Mouse (Mus musculus) heart, embryonic 15.5 days (tissue): ENCODE data around the gene Meioc. TPM values are rescaled to one million over a fixed set of nuclear protein-coding genes. Genes with fewer than 3 reads are reported as not detected.

Experiments
- ATAC-seq: fragments of 200-750 bp; cut with Nextera tagmentation; replicated peaks from 2 replicates; pipeline ENCODE4 v1.8.0; 2017; ENCODE audit warnings: low read depth, moderate TSS enrichment; ENCODE audit not compliant: insufficient number of reproducible peaks, insufficient read depth, low FRiP score
- H3K27ac ChIP-seq: fragments of 300-500 bp; sonication (generic); 2 replicates; pipeline ENCODE4 v1.5.1; 2015; ENCODE audit warnings: mild to moderate bottlenecking, inconsistent platforms
- H3K27me3 ChIP-seq: fragments of 300-500 bp; sonication (generic); 2 replicates; pipeline ENCODE4 v1.6.1; 2015; ENCODE audit warnings: inconsistent platforms
- H3K36me3 ChIP-seq: fragments of 300-500 bp; sonication (generic); 2 replicates; pipeline ENCODE4 v1.6.1; 2015; ENCODE audit warnings: mild to moderate bottlenecking, inconsistent platforms
- H3K4me1 ChIP-seq: fragments of 300-500 bp; sonication (generic); replicated peaks from 2 replicates; pipeline ENCODE4 v1.6.1; 2015; ENCODE audit warnings: inconsistent platforms
- H3K4me2 ChIP-seq: fragments of 300-500 bp; sonication (generic); 2 replicates; pipeline ENCODE4 v1.6.1; 2015; ENCODE audit warnings: inconsistent platforms, mild to moderate bottlenecking, moderate library complexity
- H3K4me3 ChIP-seq: fragments of 300-500 bp; sonication (generic); 2 replicates; pipeline ENCODE4 v1.5.1; 2015; ENCODE audit warnings: mild to moderate bottlenecking, inconsistent platforms
- H3K9ac ChIP-seq: fragments of 300-500 bp; sonication (generic); 2 replicates; pipeline ENCODE4 v1.6.1; 2015; ENCODE audit warnings: mild to moderate bottlenecking, inconsistent platforms
- H3K9me3 ChIP-seq: fragments of 300-500 bp; sonication (generic); replicated peaks from 2 replicates; pipeline ENCODE4 v1.6.1; 2016; ENCODE audit warnings: inconsistent platforms
- WGBS: fragments of 180-500 bp; shearing (Covaris S2); methylation state at CpG from one replicate; pipeline ENCODE4 v1.1.7; 2015; ENCODE audit warnings: mixed read lengths; 5-methylcytosine and 5-hydroxymethylcytosine counted together
- polyA plus RNA-seq: library from polyadenylated mRNA; unstranded; fragments of >200 nt; fragmentation: Nextera tagmentation; extraction: Ambion mirVana; gene quantifications from 2 replicates; pipeline ENCODE4 v1.2.1, GENCODE M21; 2015

Gene Meioc
- polyA plus RNA-seq, 1 experiment from 2014 or later: 0.45 TPM

DNA sequence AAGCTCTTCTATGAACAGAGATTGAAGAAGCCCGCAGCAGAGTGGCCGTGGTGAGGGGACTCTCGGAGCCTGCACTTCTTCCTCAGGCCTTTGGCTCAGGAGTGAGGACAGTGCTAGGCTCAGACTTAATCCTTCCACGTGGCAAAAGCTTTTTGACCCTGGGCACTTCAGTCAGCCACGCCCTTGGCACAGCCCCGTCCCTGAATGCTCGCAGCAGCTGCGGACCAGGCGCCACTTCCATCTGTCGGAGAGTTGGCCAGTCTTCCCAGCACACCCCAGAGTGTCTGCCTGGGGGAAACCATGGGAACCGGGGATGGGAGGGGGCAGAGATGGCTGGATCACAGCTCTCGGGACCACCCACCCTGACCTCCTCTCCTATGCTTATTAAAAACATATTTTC, 26.6 kb upstream of the Meioc start:
- H3K4me2 ChIP-seq: no peak overlapping the region
- ATAC-seq: peak; percentile 52
- 0 out of 2 replicates have a peak overlapping the region, but pooled peaks have one; percentile 14 for H3K9ac ChIP-seq
- H3K4me1 ChIP-seq: peaks cover 37% of the 10 kb centered on the region
- no peaks in the 10 kb centered on the region for H3K9me3 ChIP-seq
- H3K36me3 ChIP-seq: no peaks in the 10 kb centered on the region
- no peaks in the 10 kb centered on the region for H3K27me3 ChIP-seq
- H3K27ac ChIP-seq: no peak overlapping the region
- WGBS: 41% methylated on average over 12 of the region's 12 CpGs
- H3K4me3 ChIP-seq: no peak overlapping the region

DNA sequence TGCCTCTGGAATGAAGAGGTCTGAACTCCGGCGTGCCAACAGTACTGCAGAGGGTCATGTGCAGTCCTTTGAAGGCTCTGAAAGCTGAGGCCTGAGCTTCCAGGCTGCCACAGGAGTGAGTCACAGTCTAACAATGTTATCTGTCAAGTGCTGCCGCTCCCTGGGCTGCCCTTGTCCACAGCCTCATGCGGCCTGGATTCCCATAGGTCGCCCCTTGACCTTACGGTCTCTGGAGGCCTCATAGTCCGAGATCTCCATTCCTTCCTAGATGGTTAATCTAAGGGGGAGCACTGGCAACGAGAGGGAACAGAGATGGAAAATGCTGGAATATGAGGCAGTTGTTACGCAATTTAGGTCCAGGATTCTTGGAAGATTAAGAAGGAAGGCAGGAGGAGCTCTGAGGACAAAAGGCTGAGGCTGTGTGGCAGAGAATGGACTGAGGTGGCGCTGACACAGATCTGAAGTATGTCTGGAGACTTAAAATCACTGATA, 19.6 kb upstream of the Meioc start:
- H3K27ac ChIP-seq: peak overlapping the region; percentile 89
- H3K4me3 ChIP-seq: no peak overlapping the region
- no peaks in the 10 kb centered on the region for H3K36me3 ChIP-seq
- ATAC-seq: peak; percentile 86
- H3K4me2 ChIP-seq: no peak overlapping the region
- 16% methylated on average over 10 of the region's 10 CpGs for WGBS
- peaks cover 48% of the 10 kb centered on the region for H3K4me1 ChIP-seq
- no peaks in the 10 kb centered on the region for H3K27me3 ChIP-seq
- H3K9ac ChIP-seq: no peak overlapping the region
- H3K9me3 ChIP-seq: no peaks in the 10 kb centered on the region

GRCm38 (mm10) chr11:102646226-102646625, 17.3 kb upstream of the Meioc start:
- H3K36me3 ChIP-seq: no peaks in the 10 kb centered on the region
- peaks cover 31% of the 10 kb centered on the region for H3K4me1 ChIP-seq
- 70% methylated on average over 13 of the region's 13 CpGs for WGBS
- no peaks in the 10 kb centered on the region for H3K9me3 ChIP-seq
- H3K4me2 ChIP-seq: peak overlapping the region; percentile 21
- H3K27me3 ChIP-seq: no peaks in the 10 kb centered on the region
- no peak overlapping the region for H3K9ac ChIP-seq
- no peak for ATAC-seq
- no peak overlapping the region for H3K4me3 ChIP-seq
- peak overlapping the region; percentile 69; the same call in 1 of the 2 replicates for H3K27ac ChIP-seq

GRCm38 (mm10) chr11:102647885-102648284, 15.6 kb upstream of the Meioc start:
- Histone ChIP-seq H3K36me3 (no peaks in the 10 kb centered on the region), H3K27ac (no peak overlapping the region), H3K27me3 (peaks cover 2% of the 10 kb centered on the region; the same call in 1 of the 2 replicates), H3K4me2 (no peak overlapping the region), H3K9me3 (no peaks in the 10 kb centered on the region), H3K4me3 (no peak overlapping the region), H3K4me1 (peaks cover 32% of the 10 kb centered on the region), H3K9ac (no peak overlapping the region)
- no peak for ATAC-seq
- WGBS: 60% methylated on average over 12 of the region's 12 CpGs

DNA sequence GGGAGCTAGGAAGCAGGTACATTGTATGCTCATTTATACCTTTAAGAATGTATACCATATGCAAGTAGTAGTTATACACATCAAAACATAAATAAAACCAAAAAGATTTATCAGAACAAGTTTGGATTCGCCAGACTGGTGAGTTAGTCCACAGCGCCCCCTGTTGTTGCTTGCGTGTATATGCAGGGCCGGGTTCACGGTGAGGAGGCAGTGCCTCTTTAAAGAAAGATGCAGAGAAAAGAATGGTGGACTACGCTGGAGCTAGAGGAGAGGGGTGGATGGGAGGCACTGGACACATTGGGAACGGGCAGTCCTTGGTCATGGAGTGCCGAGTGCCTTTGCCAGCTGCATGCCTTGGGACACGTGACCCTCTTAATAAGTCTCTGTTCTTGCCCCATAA, 12.1 kb upstream of the Meioc start:
- H3K27ac ChIP-seq: no peak overlapping the region
- H3K9ac ChIP-seq: no peak overlapping the region
- peaks cover 6% of the 10 kb centered on the region for H3K4me1 ChIP-seq
- no peak overlapping the region for H3K4me2 ChIP-seq
- WGBS: 5% methylated on average over 9 of the region's 9 CpGs
- H3K9me3 ChIP-seq: no peaks in the 10 kb centered on the region
- peaks cover 2% of the 10 kb centered on the region; the same call in 1 of the 2 replicates for H3K27me3 ChIP-seq
- no peaks in the 10 kb centered on the region for H3K36me3 ChIP-seq
- H3K4me3 ChIP-seq: no peak overlapping the region
- ATAC-seq: no peak

GRCm38 (mm10) chr11:102652844-102653243, 10.7 kb upstream of the Meioc start:
- no peak overlapping the region for H3K4me3 ChIP-seq
- H3K4me1 ChIP-seq: 0 out of 2 replicates have a peak, but pooled peaks cover 5% of the 10 kb centered on the region
- WGBS: 70% methylated on average over 3 of the region's 3 CpGs
- no peak overlapping the region for H3K4me2 ChIP-seq
- no peak overlapping the region for H3K27ac ChIP-seq
- H3K27me3 ChIP-seq: peaks cover 2% of the 10 kb centered on the region; the same call in 1 of the 2 replicates
- H3K9me3 ChIP-seq: no peaks in the 10 kb centered on the region
- H3K9ac ChIP-seq: no peak overlapping the region
- no peak for ATAC-seq
- no peaks in the 10 kb centered on the region for H3K36me3 ChIP-seq

- Histone ChIP-seq H3K4me3 (no peak overlapping the region), H3K27ac (no peak overlapping the region), H3K36me3 (no peaks in the 10 kb centered on the region), H3K4me2 (no peak overlapping the region), H3K9me3 (no peaks in the 10 kb centered on the region), H3K4me1 (0 out of 2 replicates have a peak, but pooled peaks cover 5% of the 10 kb centered on the region), H3K27me3 (peaks cover 2% of the 10 kb centered on the region; the same call in 1 of the 2 replicates), H3K9ac (no peak overlapping the region)
- no peak for ATAC-seq
- WGBS: 58% methylated on average over 8 of the region's 8 CpGs
These were observed 7.6 kb upstream of the Meioc start for GRCm38 (mm10) chr11:102655888-102656287.

DNA sequence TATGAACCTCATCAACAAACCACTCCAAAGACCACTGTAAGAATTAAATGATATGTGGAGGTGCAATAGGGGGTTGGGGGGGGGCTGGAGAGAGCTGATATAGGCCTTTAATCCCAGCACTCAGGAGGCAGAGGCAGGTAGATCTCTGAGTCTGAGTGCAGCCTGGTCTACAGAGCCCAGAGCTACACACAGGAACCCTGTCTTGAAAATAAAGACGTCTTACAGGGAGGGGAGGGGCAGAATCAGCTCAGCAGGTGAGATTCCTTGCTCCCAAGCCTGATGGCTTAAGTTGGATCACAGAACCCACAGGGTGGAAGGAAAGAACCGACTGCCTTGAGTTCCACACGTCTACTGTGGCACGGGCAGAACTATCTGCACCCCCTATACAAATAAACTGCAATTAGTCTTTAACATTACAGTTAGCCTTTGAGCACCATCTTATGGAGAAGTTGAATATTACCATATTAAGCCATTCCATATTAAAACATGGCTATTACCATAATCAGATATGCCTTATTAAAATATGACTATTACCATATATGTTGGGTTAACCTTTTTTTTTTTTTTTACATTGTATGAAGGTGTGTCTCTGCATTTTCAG, 7.1 kb upstream of the Meioc start:
- no peak overlapping the region for H3K4me3 ChIP-seq
- 16% methylated on average over 4 of the region's 4 CpGs for WGBS
- H3K27ac ChIP-seq: no peak overlapping the region
- H3K9ac ChIP-seq: no peak overlapping the region
- H3K4me1 ChIP-seq: 0 out of 2 replicates have a peak, but pooled peaks cover 5% of the 10 kb centered on the region
- no peaks in the 10 kb centered on the region for H3K9me3 ChIP-seq
- no peak overlapping the region for H3K4me2 ChIP-seq
- no peak for ATAC-seq
- H3K36me3 ChIP-seq: no peaks in the 10 kb centered on the region
- peaks cover 2% of the 10 kb centered on the region; the same call in 1 of the 2 replicates for H3K27me3 ChIP-seq

DNA sequence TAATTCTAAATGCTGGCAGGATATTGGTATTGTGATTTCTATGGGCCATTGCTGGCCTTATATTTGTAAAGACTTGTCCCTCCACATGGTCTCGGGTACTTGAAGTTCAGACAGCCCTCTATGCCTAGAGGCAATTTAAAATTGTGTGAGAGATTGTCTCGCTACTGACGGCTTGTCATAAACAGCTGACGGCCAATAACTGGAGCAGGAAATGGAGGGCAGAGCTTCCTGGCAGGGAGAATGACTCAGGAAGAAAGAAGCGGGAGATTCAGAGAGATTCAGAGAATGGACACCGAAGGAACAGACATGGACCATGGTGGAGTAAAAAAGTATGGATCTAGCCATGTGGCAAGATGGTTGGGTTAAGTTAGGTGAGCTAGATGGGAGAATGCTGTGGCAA, 6.6 kb upstream of the Meioc start:
- no peak for ATAC-seq
- 0 out of 2 replicates have a peak, but pooled peaks cover 2% of the 10 kb centered on the region for H3K4me1 ChIP-seq
- H3K4me2 ChIP-seq: no peak overlapping the region
- no peaks in the 10 kb centered on the region for H3K36me3 ChIP-seq
- H3K9me3 ChIP-seq: no peaks in the 10 kb centered on the region
- H3K4me3 ChIP-seq: no peak overlapping the region
- no peak overlapping the region for H3K27ac ChIP-seq
- H3K9ac ChIP-seq: no peak overlapping the region
- 56% methylated on average over 6 of the region's 6 CpGs for WGBS
- peaks cover 2% of the 10 kb centered on the region; the same call in 1 of the 2 replicates for H3K27me3 ChIP-seq

- peaks cover 40% of the 10 kb centered on the region for H3K27me3 ChIP-seq
- 40% methylated on average over 33 of the region's 33 CpGs for WGBS
- ATAC-seq: no peak
- H3K36me3 ChIP-seq: no peaks in the 10 kb centered on the region
- H3K9me3 ChIP-seq: peaks cover 12% of the 10 kb centered on the region; the same call in 1 of the 2 replicates
- peaks cover 7% of the 10 kb centered on the region for H3K4me1 ChIP-seq
- H3K27ac ChIP-seq: no peak overlapping the region
- peak overlapping the region; percentile 36 for H3K4me3 ChIP-seq
- no peak overlapping the region for H3K9ac ChIP-seq
- H3K4me2 ChIP-seq: peak overlapping the region; percentile 55
These were observed 1.6 kb downstream of the Meioc start for GRCm38 (mm10) chr11:102665151-102665550.

DNA sequence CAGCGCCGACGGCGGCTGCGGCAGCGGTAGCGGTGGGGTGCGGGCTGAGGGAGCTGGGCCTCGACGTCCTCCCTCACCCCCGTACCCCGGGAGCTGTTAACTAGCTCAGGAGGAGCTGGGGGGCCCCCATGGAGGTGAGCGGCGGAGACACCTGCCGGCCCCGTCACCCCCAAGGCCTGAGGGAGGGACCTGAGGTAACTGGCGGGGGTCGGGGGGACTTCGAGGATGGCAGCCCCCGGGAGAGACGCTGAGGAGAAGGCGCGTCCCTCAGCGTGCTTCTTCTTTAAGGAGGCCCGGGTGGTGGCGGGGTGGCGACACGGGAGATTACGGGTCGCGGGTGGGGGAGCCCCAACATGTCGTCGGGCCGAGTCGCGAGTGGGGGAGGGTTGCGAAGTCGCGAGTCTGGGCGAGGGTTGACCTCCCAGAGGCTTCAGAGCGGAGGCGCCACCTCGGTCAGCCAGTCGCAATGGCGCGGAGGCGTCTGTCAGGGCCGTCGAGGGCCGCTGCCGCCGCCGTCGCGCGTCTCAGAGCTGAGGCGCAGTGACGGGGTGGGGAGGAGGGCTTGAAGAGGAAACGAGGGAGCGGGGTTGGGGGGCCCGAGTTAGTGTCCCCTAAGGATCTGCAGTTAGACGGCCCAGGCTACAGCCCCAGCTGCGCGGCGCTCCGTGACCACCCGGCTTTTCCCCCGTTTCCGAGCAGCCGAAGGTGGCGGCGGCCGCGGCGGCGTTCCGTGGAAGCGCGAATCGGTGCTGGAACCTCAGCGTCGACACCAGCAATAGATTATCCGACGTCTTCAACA, 2.3 kb downstream of the Meioc start:
- 32% methylated on average over 84 of the region's 84 CpGs for WGBS

More for the DNA sequence above, 2.3 kb downstream of the Meioc start:
- ATAC-seq: no peak
- Histone ChIP-seq H3K9ac (no peak overlapping the region), H3K4me3 (peak overlapping the region; percentile 36), H3K4me1 (peaks cover 7% of the 10 kb centered on the region), H3K9me3 (peaks cover 12% of the 10 kb centered on the region; the same call in 1 of the 2 replicates), H3K27ac (no peak overlapping the region), H3K36me3 (no peaks in the 10 kb centered on the region), H3K4me2 (peak overlapping the region; percentile 55), H3K27me3 (peaks cover 40% of the 10 kb centered on the region)
